Comparison of ENCODE assay signal across 16 mouse cellular contexts in the genomic region with DNA sequence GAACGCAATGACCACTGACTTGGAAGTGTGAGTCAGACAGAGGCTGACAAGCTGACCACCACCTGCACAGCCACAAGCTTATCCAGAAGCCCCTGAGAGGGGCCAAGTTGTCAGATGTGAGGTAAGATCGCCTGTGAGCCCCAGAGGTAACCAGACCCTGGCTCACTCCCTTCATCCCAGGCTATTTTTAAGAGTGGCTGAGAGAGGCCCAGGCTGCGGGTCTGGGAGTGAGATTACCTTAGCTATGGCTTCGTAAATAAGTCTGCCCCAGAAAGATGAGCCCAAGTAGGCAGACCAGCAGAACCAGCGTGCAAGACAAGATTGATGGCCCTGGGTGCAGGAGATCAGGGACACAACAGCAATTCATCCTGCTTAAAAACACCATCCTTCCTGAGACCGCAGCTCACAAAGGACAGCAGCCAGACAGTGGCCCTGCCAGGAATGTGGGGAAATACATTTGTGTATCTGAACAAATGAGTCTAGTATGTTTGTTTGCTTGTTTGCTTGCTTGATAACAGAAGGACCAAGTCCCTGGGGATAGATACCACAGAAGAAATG. TPM values are rescaled to one million over a fixed set of nuclear protein-coding genes. Genes with fewer than 3 reads are reported as not detected.
DNase-seq lines count a peak whose midpoint lies in the region; ATAC-seq and TF ChIP-seq lines count a peak whose summit lies in the region.
"Had no signal": no experiment of that assay in that cellular context is flagged by ENCODE, and none has a peak within 500 bp of the region (broad histone marks: within the 10 kb centered on the region; RNA-seq: fewer than 3 reads in every experiment).

No protein-coding gene starts in this region.

- no peak for TF ChIP-seq EP300 in liver, postnatal 0 days (IDR thresholded peaks at IDR 0.05; ENCODE audit: low read depth)

- TF ChIP-seq CTCF in liver, postnatal 0 days (IDR thresholded peaks at IDR 0.05; ENCODE audit: low read depth), result no peak

- 40% methylated on average over 6 of the region's 6 CpGs for WGBS in heart, embryonic 14.5 days
- 80% methylated on average over 6 of the region's 6 CpGs for WGBS in liver, embryonic 11.5 days
- whole genome bisulfite sequencing in liver, postnatal 0 days (ENCODE audit: insufficient replicate concordance), result 88% methylated on average over 6 of the region's 6 CpGs
- 90% methylated on average over 6 of the region's 6 CpGs for WGBS in liver, embryonic 15.5 days (ENCODE audit: insufficient replicate concordance)

- peak; percentile 73 for DNase-seq in gastrocnemius, adult 18-20 months (ENCODE audit: low spot score)
- DNase-seq in gastrocnemius, postnatal 4 days (ENCODE audit: low spot score in 2 of 2), result no peak
- no peak for DNase-seq in heart, postnatal 4 days
- no peak for DNase-seq in liver, embryonic 11.5 days (ENCODE audit: low spot score)
- no peak for DNase-seq in liver, postnatal 0 days
- DNase-seq in frontal cortex, postnatal 25 days (ENCODE audit: low spot score in 2 of 2), result no peak
- DNase-seq: cerebellum, adult 9-11 months; kidney, adult 8-10 months; layer of hippocampus, postnatal 36 days; lung, postnatal 14 days; spleen, adult 18-20 months; thymus, adult 18-20 months had no signal

- no peaks in the 10 kb centered on the region for H3K36me3 ChIP-seq in heart, embryonic 14.5 days (ENCODE audit: control insufficient read depth, insufficient read depth, low read length)
- peaks cover 8% of the 10 kb centered on the region; the same call in 1 of the 2 replicates for H3K36me3 ChIP-seq in liver, embryonic 11.5 days (ENCODE audit: control insufficient read depth, insufficient read depth, low read length)
- peaks cover 38% of the 10 kb centered on the region for H3K36me3 ChIP-seq in liver, postnatal 0 days (replicated peaks; ENCODE audit: insufficient read depth, low read length)
- peaks cover 73% of the 10 kb centered on the region for H3K36me3 ChIP-seq in liver, embryonic 15.5 days (replicated peaks)
- H3K36me3 ChIP-seq: forebrain, embryonic 10.5 days had no signal

- H3K27me3 ChIP-seq in heart, embryonic 14.5 days (ENCODE audit: control insufficient read depth, insufficient read depth, low read length), result no peaks in the 10 kb centered on the region
- H3K27me3 ChIP-seq in liver, embryonic 11.5 days (replicated peaks; ENCODE audit: control insufficient read depth, insufficient read depth, low read length), result no peaks in the 10 kb centered on the region
- no peaks in the 10 kb centered on the region for H3K27me3 ChIP-seq in liver, postnatal 0 days (ENCODE audit: insufficient read depth, low read length)
- H3K27me3 ChIP-seq in liver, embryonic 15.5 days, result no peaks in the 10 kb centered on the region

- peak overlapping the region; percentile 0; the same call in 1 of the 2 replicates for H3K9ac ChIP-seq in heart, embryonic 14.5 days (ENCODE audit: low read length)
- H3K9ac ChIP-seq in liver, embryonic 11.5 days (ENCODE audit: low read depth, low read length), result no peak overlapping the region
- no peak overlapping the region for H3K9ac ChIP-seq in liver, postnatal 0 days (replicated peaks)
- H3K9ac ChIP-seq in liver, embryonic 15.5 days, result no peak overlapping the region

- H3K4me3 ChIP-seq in heart, embryonic 14.5 days (ENCODE audit: control insufficient read depth in 1 of 2, insufficient read depth in 1 of 2, low read depth in 1 of 2, low read length in 2 of 2), result no peak overlapping the region
- H3K4me3 ChIP-seq in liver, embryonic 11.5 days (ENCODE audit: low read depth, low read length), result no peak overlapping the region
- no peak overlapping the region for H3K4me3 ChIP-seq in liver, postnatal 0 days (ENCODE audit: low read depth, low read length)
- no peak overlapping the region for H3K4me3 ChIP-seq in liver, embryonic 15.5 days (replicated peaks)
- H3K4me3 ChIP-seq: forebrain, embryonic 10.5 days had no signal

- no peak for ATAC-seq in heart, embryonic 14.5 days (ENCODE audit: insufficient number of reproducible peaks, insufficient read depth, low FRiP score, low read depth)
- ATAC-seq in liver, embryonic 11.5 days (replicated peaks; ENCODE audit: low FRiP score), result no peak
- no peak for ATAC-seq in liver, postnatal 0 days
- ATAC-seq in liver, embryonic 15.5 days (ENCODE audit: insufficient read depth), result no peak
- ATAC-seq: hindbrain, postnatal 0 days had no signal

- no peaks in the 10 kb centered on the region for H3K9me3 ChIP-seq in heart, embryonic 14.5 days (ENCODE audit: control insufficient read depth, low read length)
- H3K9me3 ChIP-seq in liver, embryonic 11.5 days (ENCODE audit: control insufficient read depth, low read length), result peaks cover 5% of the 10 kb centered on the region; the same call in 1 of the 2 replicates
- no peaks in the 10 kb centered on the region for H3K9me3 ChIP-seq in liver, postnatal 0 days (ENCODE audit: low read length)
- no peaks in the 10 kb centered on the region for H3K9me3 ChIP-seq in liver, embryonic 15.5 days (replicated peaks)

- peak overlapping the region; percentile 6 to 59; a peak in 3 of 4 replicates for H3K27ac ChIP-seq in heart, embryonic 14.5 days (replicated peaks in 1 of 2; ENCODE audit: control insufficient read depth in 1 of 2, insufficient read depth in 1 of 2, low read depth in 2 of 2, low read length in 2 of 2)
- H3K27ac ChIP-seq in liver, embryonic 11.5 days (ENCODE audit: low read depth, low read length), result 0 out of 2 replicates have a peak overlapping the region, but pooled peaks have one; percentile 16
- H3K27ac ChIP-seq in liver, postnatal 0 days (ENCODE audit: low read depth), result no peak overlapping the region
- peak overlapping the region; percentile 51; the same call in 1 of the 2 replicates for H3K27ac ChIP-seq in liver, embryonic 15.5 days (replicated peaks)
- H3K27ac ChIP-seq: forebrain, embryonic 10.5 days; hindbrain, postnatal 0 days had no signal

- 0 out of 2 replicates have a peak overlapping the region, but pooled peaks have one; percentile 11 for H3K4me2 ChIP-seq in heart, embryonic 14.5 days (ENCODE audit: low read length)
- H3K4me2 ChIP-seq in liver, embryonic 11.5 days, result no peak overlapping the region
- no peak overlapping the region; the same call in 1 of the 2 replicates for H3K4me2 ChIP-seq in liver, postnatal 0 days (ENCODE audit: low read depth, low read length)
- H3K4me2 ChIP-seq in liver, embryonic 15.5 days, result 0 out of 2 replicates have a peak overlapping the region, but pooled peaks have one; percentile 8

- H3K4me1 ChIP-seq in heart, embryonic 14.5 days (ENCODE audit: control insufficient read depth in 2 of 2, insufficient read depth in 2 of 2, low read length in 2 of 2), result peaks cover 15 to 24% of the 10 kb centered on the region in 2 experiments
- peaks cover 21% of the 10 kb centered on the region for H3K4me1 ChIP-seq in liver, embryonic 11.5 days (replicated peaks; ENCODE audit: control insufficient read depth, insufficient read depth, low read length)
- H3K4me1 ChIP-seq in liver, postnatal 0 days (ENCODE audit: insufficient read depth), result peaks cover 12% of the 10 kb centered on the region
- H3K4me1 ChIP-seq in liver, embryonic 15.5 days (replicated peaks), result peaks cover 37% of the 10 kb centered on the region

RNA-seq across cellular contexts. Expression of a gene that starts 58.5 kb away (rescaled TPM):
- 100 to 1,000 TPM; 158 to 172 TPM for total RNA-seq in gastrocnemius, adult 18-20 months (2021)
- total RNA-seq in gastrocnemius, postnatal 4 days (2021), result 10 to 100 TPM; 92.3 to 97.7 TPM
- 7.4 and 8.0 TPM in 2 replicates for polyA plus RNA-seq in heart, embryonic 14.5 days (2014; fragmentation: Nextera tagmentation; extraction: Ambion mirVana)
- total RNA-seq in heart, postnatal 4 days (2021), result 10 to 100 TPM; 62.2 to 62.6 TPM
- 53.4 and 61.2 TPM in 2 replicates for polyA plus RNA-seq in liver, embryonic 11.5 days (2014; fragmentation: Nextera tagmentation; extraction: Ambion mirVana)
- 11.9 and 14.8 TPM in 2 replicates for polyA plus RNA-seq in liver, postnatal 0 days (2015; fragmentation: Nextera tagmentation; extraction: Ambion mirVana)
- 58.9 and 69.2 TPM in 2 replicates for polyA plus RNA-seq in liver, embryonic 15.5 days (2015; fragmentation: Nextera tagmentation; extraction: Ambion mirVana)

Comparison
In these comparisons a context has a peak if more than half of its experiments do, and no peak if none do; other contexts are left out.
1. H3K4me2 ChIP-seq: peak in heart, embryonic 14.5 days (single experiment) and liver, embryonic 15.5 days (single experiment); none in liver, embryonic 11.5 days (single experiment) and liver, postnatal 0 days (single experiment).